Mouse (Mus musculus) brain, embryonic 14.5 days (tissue): ENCODE results near the gene Bach2. TPM values are rescaled to one million over a fixed set of nuclear protein-coding genes. Genes with fewer than 3 reads are reported as not detected.

Experiments used
- DNase-seq: peaks from one replicate; pipeline ENCODE4 v3.0.0-alpha.2; 2011; ENCODE audit warnings: low read depth
- CTCF ChIP-seq: fragments of 200-500 bp; IDR thresholded peaks from 2 replicates; pipeline ENCODE4 v1.5.1; 2012; ENCODE audit warnings: inconsistent platforms, mild to moderate bottlenecking, moderate library complexity, borderline replicate concordance; ENCODE audit not compliant: insufficient read depth, insufficient read length; ENCODE audit errors: extremely low read depth
- POLR2A ChIP-seq: fragments of 200-500 bp; IDR thresholded peaks from 2 replicates; pipeline ENCODE4 v1.6.1; 2012; ENCODE audit warnings: mild to moderate bottlenecking, inconsistent platforms, borderline replicate concordance; ENCODE audit not compliant: poor library complexity, insufficient read depth, insufficient read length, severe bottlenecking; ENCODE audit errors: extremely low read depth
- polyA plus RNA-seq: library from polyadenylated mRNA; depleted of rRNA; stranded (reverse); fragments of >200 nt; gene quantifications from 2 replicates; pipeline ENCODE4 v1.2.3, GENCODE M21; 2012

The Bach2 gene
- polyA plus RNA-seq, 1 experiment = 31.4 TPM

GRCm38 (mm10) chr4:32388564-32388963, 150.0 kb downstream of the Bach2 start:
- TF ChIP-seq CTCF (no peak), POLR2A (no peak)
- DNase-seq = no peak

GRCm38 (mm10) chr4:32389107-32389800, 150.7 kb downstream of the Bach2 start:
- TF ChIP-seq POLR2A = no peak
- no peak for TF ChIP-seq CTCF
- peak; percentile 64 for DNase-seq

- TF ChIP-seq POLR2A (no peak), CTCF (no peak)
Observed at GRCm38 (mm10) chr4:32391260-32391659, 152.7 kb downstream of the Bach2 start.

GRCm38 (mm10) chr4:32393226-32393625, 154.6 kb downstream of the Bach2 start:
- TF ChIP-seq CTCF (no peak), POLR2A (no peak)
- no peak for DNase-seq

More at GRCm38 (mm10) chr4:32391260-32391659, 152.7 kb downstream of the Bach2 start:
- DNase-seq = no peak

GRCm38 (mm10) chr4:32393951-32394350, 155.3 kb downstream of the Bach2 start:
- TF ChIP-seq CTCF = no peak
- TF ChIP-seq POLR2A = no peak
- DNase-seq = peak; percentile 62

GRCm38 (mm10) chr4:32394850-32395249, 156.2 kb downstream of the Bach2 start:
- no peak for DNase-seq
- TF ChIP-seq POLR2A (no peak), CTCF (no peak)

- TF ChIP-seq POLR2A = no peak
- TF ChIP-seq CTCF = no peak
- no peak for DNase-seq
Observed at GRCm38 (mm10) chr4:32401459-32401858, 162.9 kb downstream of the Bach2 start.

- no peak for DNase-seq
- TF ChIP-seq CTCF (no peak), POLR2A (no peak)
Observed at GRCm38 (mm10) chr4:32403506-32403905, 164.9 kb downstream of the Bach2 start.

GRCm38 (mm10) chr4:32405149-32405882, 166.7 kb downstream of the Bach2 start:
- no peak for TF ChIP-seq CTCF
- no peak for TF ChIP-seq POLR2A
- no peak for DNase-seq

GRCm38 (mm10) chr4:32405985-32406384, 167.4 kb downstream of the Bach2 start:
- no peak for DNase-seq
- TF ChIP-seq POLR2A = no peak

- no peak for DNase-seq
- TF ChIP-seq CTCF (no peak), POLR2A (no peak)
Observed at GRCm38 (mm10) chr4:32408535-32408934, 169.9 kb downstream of the Bach2 start.

- TF ChIP-seq POLR2A (no peak), CTCF (no peak)
- peak; percentile 80 for DNase-seq
Observed at GRCm38 (mm10) chr4:32409116-32409880, 170.7 kb downstream of the Bach2 start.

GRCm38 (mm10) chr4:32413063-32413462, 174.5 kb downstream of the Bach2 start:
- peak; percentile 72 for DNase-seq
- no peak for TF ChIP-seq POLR2A
- no peak for TF ChIP-seq CTCF
